Mouse (Mus musculus) embryonic facial prominence, embryonic 11.5 days (tissue): ENCODE measurements at regions not wholly inside any gene's neighbourhood (a gene's known extent, or its start where the extent isn't known, plus 50 kb on each side); places are given as distances from the start of the nearest gene placed in this dataset.
A peak's percentile ranks its signal among the peaks of the same experiment; 100 is the strongest.

Experiments used
- ATAC-seq: fragments of 200-750 bp; cut with Nextera tagmentation; replicated peaks from 2 replicates; pipeline ENCODE4 v1.8.0; 2017; ENCODE audit warnings: low read depth; ENCODE audit not compliant: insufficient number of reproducible peaks, low FRiP score, low TSS enrichment
- DNase-seq: peaks from one replicate; pipeline ENCODE4 v3.0.0-alpha.2; 2015; ENCODE audit warnings: low spot score
- H3K27ac ChIP-seq: fragments of 300-500 bp; sonication (generic); replicated peaks from 2 replicates; pipeline ENCODE4 v1.5.1; 2014; ENCODE audit warnings: mild to moderate bottlenecking, low read depth, low read length, control low read depth
- H3K27me3 ChIP-seq: fragments of 300-500 bp; sonication (generic); 2 replicates; pipeline ENCODE4 v1.6.1; 2014; ENCODE audit warnings: mild to moderate bottlenecking, low read length, moderate library complexity, mixed read lengths; ENCODE audit not compliant: control insufficient read depth, insufficient read depth
- H3K36me3 ChIP-seq: fragments of 300-500 bp; sonication (generic); replicated peaks from 2 replicates; pipeline ENCODE4 v1.6.1; 2014; ENCODE audit warnings: low read depth, mild to moderate bottlenecking, low read length, moderate library complexity, mixed read lengths; ENCODE audit not compliant: control insufficient read depth, insufficient read depth
- H3K4me1 ChIP-seq: fragments of 300-500 bp; sonication (generic); 2 replicates; pipeline ENCODE4 v1.6.1; 2014; ENCODE audit warnings: low read length, mixed read lengths; ENCODE audit not compliant: control insufficient read depth, insufficient read depth
- H3K4me2 ChIP-seq: fragments of 300-500 bp; sonication (generic); 2 replicates; pipeline ENCODE4 v1.6.1; 2014; ENCODE audit warnings: low read depth, mild to moderate bottlenecking, control low read depth, low read length, moderate library complexity
- H3K4me3 ChIP-seq: fragments of 300-500 bp; sonication (generic); 2 replicates; pipeline ENCODE4 v1.5.1; 2014; ENCODE audit warnings: low read depth, low read length, control low read depth
- H3K9ac ChIP-seq: fragments of 300-500 bp; sonication (generic); replicated peaks from 2 replicates; pipeline ENCODE4 v1.6.1; 2014; ENCODE audit warnings: mild to moderate bottlenecking, control low read depth, low read length
- H3K9me3 ChIP-seq: fragments of 300-500 bp; sonication (generic); replicated peaks from 2 replicates; pipeline ENCODE4 v1.6.1; 2016; ENCODE audit warnings: mild to moderate bottlenecking, low read length, inconsistent platforms, mixed read lengths; ENCODE audit not compliant: control insufficient read depth
- WGBS: fragments of 180-500 bp; shearing (Covaris S2); extraction: QIAGEN DNeasy Blood & Tissue Kit; methylation state at CpG from one replicate; pipeline ENCODE4 v1.1.7; 2014; 5-methylcytosine and 5-hydroxymethylcytosine counted together

- no peak overlapping the region for H3K9ac ChIP-seq
- no peaks in the 10 kb centered on the region for H3K9me3 ChIP-seq
- WGBS, result 29% methylated on average over 9 of the region's 9 CpGs
- no peak overlapping the region for H3K4me3 ChIP-seq
- H3K36me3 ChIP-seq, result no peaks in the 10 kb centered on the region
- H3K4me1 ChIP-seq, result no peaks in the 10 kb centered on the region
- ATAC-seq (no peak), DNase-seq (peak; percentile 31)
- no peak overlapping the region for H3K27ac ChIP-seq
- no peak overlapping the region for H3K4me2 ChIP-seq
- no peaks in the 10 kb centered on the region for H3K27me3 ChIP-seq
Measured at GRCm38 (mm10) chr9:62181182-62181830, 58.9 kb upstream of the Glce start.

GRCm38 (mm10) chr9:62180456-62181181 lies 58.2 kb upstream of the Glce start:
- 46% methylated on average over 11 of the region's 11 CpGs for WGBS
- Histone ChIP-seq H3K4me2 (no peak overlapping the region), H3K36me3 (no peaks in the 10 kb centered on the region), H3K4me1 (no peaks in the 10 kb centered on the region), H3K27me3 (no peaks in the 10 kb centered on the region), H3K27ac (no peak overlapping the region), H3K9me3 (no peaks in the 10 kb centered on the region), H3K9ac (no peak overlapping the region), H3K4me3 (no peak overlapping the region)
- DNase-seq (no peak), ATAC-seq (0 out of 2 replicates have a peak, but pooled peaks have one; percentile 34)

GRCm38 (mm10) chr9:62174651-62175050 lies 52.2 kb upstream of the Glce start:
- H3K9me3 ChIP-seq, result no peaks in the 10 kb centered on the region
- no peak overlapping the region for H3K27ac ChIP-seq
- WGBS, result 89% methylated on average over 7 of the region's 7 CpGs
- no peak for DNase-seq
- no peaks in the 10 kb centered on the region for H3K4me1 ChIP-seq
- H3K27me3 ChIP-seq, result no peaks in the 10 kb centered on the region
- no peaks in the 10 kb centered on the region for H3K36me3 ChIP-seq
- H3K9ac ChIP-seq, result no peak overlapping the region
- no peak for ATAC-seq
- no peak overlapping the region for H3K4me3 ChIP-seq
- no peak overlapping the region for H3K4me2 ChIP-seq
